Mouse (Mus musculus) hindbrain, embryonic 16.5 days (tissue): ENCODE results near the gene Idh1. TPM values are rescaled to one million over a fixed set of nuclear protein-coding genes. Genes with fewer than 3 reads are reported as not detected.

Experiments used
- ATAC-seq: fragments of 200-750 bp; cut with Nextera tagmentation; 2 replicates; pipeline ENCODE4 v1.8.0; 2017; ENCODE audit warnings: moderate TSS enrichment, moderate library complexity
- H3K27ac ChIP-seq: fragments of 300-500 bp; sonication (generic); 2 replicates; pipeline ENCODE4 v1.5.1; 2014; ENCODE audit warnings: low read depth, mild to moderate bottlenecking, control low read depth, low read length, moderate library complexity
- H3K27me3 ChIP-seq: fragments of 300-500 bp; sonication (generic); replicated peaks from 2 replicates; pipeline ENCODE4 v1.6.1; 2014; ENCODE audit warnings: low read length; ENCODE audit not compliant: control insufficient read depth, insufficient read depth
- H3K36me3 ChIP-seq: fragments of 300-500 bp; sonication (generic); 2 replicates; pipeline ENCODE4 v1.6.1; 2014; ENCODE audit warnings: mild to moderate bottlenecking, low read length, moderate library complexity, mixed read lengths; ENCODE audit not compliant: control insufficient read depth, insufficient read depth
- H3K4me1 ChIP-seq: fragments of 300-500 bp; sonication (generic); 2 replicates; pipeline ENCODE4 v1.6.1; 2014; ENCODE audit warnings: low read depth, low read length; ENCODE audit not compliant: control insufficient read depth, insufficient read depth
- H3K4me2 ChIP-seq: fragments of 300-500 bp; sonication (generic); 2 replicates; pipeline ENCODE4 v1.6.1; 2014; ENCODE audit warnings: mild to moderate bottlenecking, low read length, control low read depth, moderate library complexity
- H3K4me3 ChIP-seq: fragments of 300-500 bp; sonication (generic); 2 replicates; pipeline ENCODE4 v1.5.1; 2014; ENCODE audit warnings: mild to moderate bottlenecking, low read length, control low read depth, moderate library complexity
- H3K9ac ChIP-seq: fragments of 300-500 bp; sonication (generic); 2 replicates; pipeline ENCODE4 v1.6.1; 2014; ENCODE audit warnings: low read depth, mild to moderate bottlenecking, control low read depth, low read length, moderate library complexity
- H3K9me3 ChIP-seq: fragments of 300-500 bp; sonication (generic); 2 replicates; pipeline ENCODE4 v1.6.1; 2014; ENCODE audit warnings: mild to moderate bottlenecking, low read length, moderate library complexity; ENCODE audit not compliant: control insufficient read depth
- WGBS: fragments of 180-500 bp; shearing (Covaris S2); extraction: QIAGEN DNeasy Blood & Tissue Kit; methylation state at CpG from one replicate; pipeline ENCODE4 v1.1.7; 2014; 5-methylcytosine and 5-hydroxymethylcytosine counted together
- polyA plus RNA-seq: library from polyadenylated mRNA; unstranded; fragments of >200 nt; fragmentation: Nextera tagmentation; extraction: Ambion mirVana; gene quantifications from 2 replicates; pipeline ENCODE4 v1.2.1, GENCODE M21; 2015

The Idh1 gene
- polyA plus RNA-seq, 1 experiment from 2014 or later: 497 TPM

- no peak for ATAC-seq
- 80% methylated on average over 1 of the region's 1 CpGs for WGBS
- H3K27me3 ChIP-seq: no peaks in the 10 kb centered on the region
Observed at GRCm38 (mm10) chr1:65132833-65133232, 53.5 kb downstream of the Idh1 start.

GRCm38 (mm10) chr1:65131671-65132070 lies 54.6 kb downstream of the Idh1 start:
- no peak overlapping the region for H3K27ac ChIP-seq
- no peak overlapping the region for H3K4me2 ChIP-seq
- H3K36me3 ChIP-seq: no peaks in the 10 kb centered on the region
- H3K9ac ChIP-seq: no peak overlapping the region
- no peak for ATAC-seq
- WGBS: 91% methylated on average over 1 of the region's 1 CpGs
- no peak overlapping the region for H3K4me3 ChIP-seq
- H3K27me3 ChIP-seq: no peaks in the 10 kb centered on the region
- no peaks in the 10 kb centered on the region for H3K9me3 ChIP-seq
- no peaks in the 10 kb centered on the region for H3K4me1 ChIP-seq

More at GRCm38 (mm10) chr1:65132833-65133232, 53.5 kb downstream of the Idh1 start:
- no peaks in the 10 kb centered on the region for H3K4me1 ChIP-seq
- no peaks in the 10 kb centered on the region for H3K36me3 ChIP-seq
- H3K27ac ChIP-seq: no peak overlapping the region
- H3K9ac ChIP-seq: no peak overlapping the region
- no peaks in the 10 kb centered on the region for H3K9me3 ChIP-seq
- H3K4me3 ChIP-seq: no peak overlapping the region
- no peak overlapping the region for H3K4me2 ChIP-seq

- H3K4me1 ChIP-seq: no peaks in the 10 kb centered on the region
- no peak overlapping the region for H3K27ac ChIP-seq
- ATAC-seq: no peak
- no peaks in the 10 kb centered on the region for H3K9me3 ChIP-seq
- no peak overlapping the region for H3K4me3 ChIP-seq
- H3K27me3 ChIP-seq: no peaks in the 10 kb centered on the region
- H3K9ac ChIP-seq: no peak overlapping the region
- 78% methylated on average over 3 of the region's 3 CpGs for WGBS
- H3K4me2 ChIP-seq: no peak overlapping the region
- no peaks in the 10 kb centered on the region for H3K36me3 ChIP-seq
Observed at GRCm38 (mm10) chr1:65130226-65130625, 56.1 kb downstream of the Idh1 start.

- Histone ChIP-seq H3K4me1 (no peaks in the 10 kb centered on the region), H3K9me3 (no peaks in the 10 kb centered on the region), H3K27me3 (no peaks in the 10 kb centered on the region), H3K9ac (no peak overlapping the region), H3K4me3 (no peak overlapping the region), H3K36me3 (no peaks in the 10 kb centered on the region), H3K27ac (no peak overlapping the region), H3K4me2 (no peak overlapping the region)
- WGBS: 75% methylated on average over 3 of the region's 3 CpGs
- ATAC-seq: no peak
Observed at GRCm38 (mm10) chr1:65129634-65130180, 56.6 kb downstream of the Idh1 start.

GRCm38 (mm10) chr1:65122574-65123372 lies 63.5 kb downstream of the Idh1 start, which contains the start of gene D630023F18Rik:
Gene D630023F18Rik (minus strand): TSS chr1:65123214.
- no peaks in the 10 kb centered on the region for H3K27me3 ChIP-seq
- H3K27ac ChIP-seq: no peak within 1 kb of the TSS
- 22% methylated on average over 9 of the region's 9 CpGs for WGBS
- H3K9ac ChIP-seq: peak within 1 kb of the TSS; percentile 58
- no peaks in the 10 kb centered on the region for H3K4me1 ChIP-seq
- ATAC-seq: peak; percentile 68
- H3K9me3 ChIP-seq: no peaks in the 10 kb centered on the region
- H3K4me2 ChIP-seq: peak within 1 kb of the TSS; percentile 65
- no peaks in the 10 kb centered on the region for H3K36me3 ChIP-seq
- peak within 1 kb of the TSS; percentile 45 for H3K4me3 ChIP-seq

- Histone ChIP-seq H3K36me3 (no peaks in the 10 kb centered on the region), H3K4me1 (no peaks in the 10 kb centered on the region), H3K9me3 (no peaks in the 10 kb centered on the region), H3K27me3 (no peaks in the 10 kb centered on the region), H3K27ac (no peak within 1 kb of the TSS), H3K9ac (no peak within 1 kb of the TSS), H3K4me2 (no peak within 1 kb of the TSS), H3K4me3 (no peak within 1 kb of the TSS)
- WGBS: 80% methylated on average over 1 of the region's 1 CpGs
- no peak for ATAC-seq
Observed at GRCm38 (mm10) chr1:65119438-65119837, 66.9 kb downstream of the Idh1 start, which contains the start of gene Gm28845. Gene Gm28845 (minus strand): TSS chr1:65119558.

- no peak for ATAC-seq
- Histone ChIP-seq H3K27ac (no peak overlapping the region), H3K4me2 (no peak overlapping the region), H3K9ac (no peak overlapping the region), H3K9me3 (no peaks in the 10 kb centered on the region), H3K36me3 (no peaks in the 10 kb centered on the region), H3K4me1 (no peaks in the 10 kb centered on the region), H3K4me3 (no peak overlapping the region), H3K27me3 (no peaks in the 10 kb centered on the region)
- WGBS: 82% methylated on average over 8 of the region's 8 CpGs
Observed at GRCm38 (mm10) chr1:65118150-65118913, 68.0 kb downstream of the Idh1 start.

GRCm38 (mm10) chr1:65113536-65114172 lies 72.6 kb downstream of the Idh1 start:
- H3K27ac ChIP-seq: no peak overlapping the region
- ATAC-seq: no peak; the same call in 1 of the 2 replicates
- 96% methylated on average over 5 of the region's 5 CpGs for whole genome bisulfite sequencing

More at GRCm38 (mm10) chr1:65113536-65114172, 72.6 kb downstream of the Idh1 start:
- Histone ChIP-seq H3K4me1 (no peaks in the 10 kb centered on the region; the same call in 1 of the 2 replicates), H3K27me3 (no peaks in the 10 kb centered on the region), H3K36me3 (no peaks in the 10 kb centered on the region), H3K9ac (no peak overlapping the region), H3K9me3 (no peaks in the 10 kb centered on the region), H3K4me3 (no peak overlapping the region), H3K4me2 (no peak overlapping the region)
